Mouse (Mus musculus) yolk sac, embryonic 10.5 days (tissue): Measurements from ENCODE around the gene 1700057G04Rik.

Experiments used
- DNase-seq: peaks from one replicate; pipeline ENCODE4 v3.0.0-alpha.2; 2017; ENCODE audit warnings: low spot score

Gene 1700057G04Rik

DNA sequence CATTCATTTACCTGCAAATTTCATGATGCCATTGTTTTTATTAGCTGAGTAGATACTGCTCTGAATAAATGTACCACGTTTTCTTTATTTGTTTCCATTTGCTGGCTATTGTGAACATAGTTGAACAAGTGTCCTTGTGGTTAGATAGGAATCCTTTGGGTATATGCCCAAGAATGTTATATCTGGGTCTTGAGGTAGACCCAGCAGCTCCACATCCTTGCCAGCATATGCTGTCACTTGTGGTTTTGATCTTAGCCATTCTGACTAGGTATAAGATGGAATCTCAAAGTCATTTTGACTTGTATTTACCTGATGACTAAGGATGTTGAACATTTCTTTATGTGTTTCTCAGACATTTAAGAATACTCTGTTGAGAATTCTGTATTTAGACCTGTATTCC, 77.7 kb downstream of the 1700057G04Rik start:
- no peak for DNase-seq

DNA sequence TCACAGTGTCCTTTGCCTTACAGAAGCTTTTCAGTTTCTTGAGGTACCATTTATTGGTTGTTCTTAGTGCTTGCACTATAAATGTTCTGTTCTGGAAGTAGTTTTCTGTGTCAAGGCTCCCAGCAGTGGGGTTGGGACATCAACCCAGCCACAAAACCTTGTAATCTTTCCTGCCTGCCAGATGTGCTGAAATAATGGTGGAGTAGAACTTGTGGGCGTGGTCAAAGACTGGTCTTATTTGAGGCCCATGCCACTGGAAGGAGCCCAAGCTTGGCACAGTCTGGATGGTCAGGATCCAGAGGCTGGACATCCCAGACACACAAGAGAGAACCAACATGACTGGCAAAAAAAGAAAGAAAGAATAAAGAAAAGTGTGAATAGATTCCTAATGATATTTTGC, 78.2 kb downstream of the 1700057G04Rik start:
- DNase-seq = no peak

DNA sequence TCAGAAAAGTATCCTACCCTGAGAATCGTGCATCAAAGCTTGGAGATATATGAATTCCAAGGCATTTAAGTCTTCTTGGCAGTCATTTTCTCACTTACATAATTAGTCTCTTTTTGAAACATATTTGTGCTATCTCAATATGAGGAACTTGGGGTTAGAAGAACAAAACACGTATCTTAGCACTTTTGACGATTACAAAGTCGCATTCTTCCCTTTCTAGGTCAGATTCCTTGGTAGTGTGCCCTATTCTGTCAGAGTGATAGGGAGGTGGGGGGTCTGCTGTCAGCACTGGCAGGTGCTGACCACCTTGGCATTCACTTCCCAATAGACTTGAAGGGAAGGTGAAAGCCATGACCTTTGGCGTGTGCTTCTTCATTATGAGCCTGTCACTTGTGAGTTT, 93.5 kb downstream of the 1700057G04Rik start:
- DNase-seq = no peak
